Mouse (Mus musculus) embryo, embryonic 10.5 days (tissue): ENCODE results near the gene Snx3.

Experiments used
- DNase-seq: peaks from one replicate; pipeline ENCODE4 v3.0.0-alpha.2; 2015; ENCODE audit warnings: low spot score

Snx3 gene

DNA sequence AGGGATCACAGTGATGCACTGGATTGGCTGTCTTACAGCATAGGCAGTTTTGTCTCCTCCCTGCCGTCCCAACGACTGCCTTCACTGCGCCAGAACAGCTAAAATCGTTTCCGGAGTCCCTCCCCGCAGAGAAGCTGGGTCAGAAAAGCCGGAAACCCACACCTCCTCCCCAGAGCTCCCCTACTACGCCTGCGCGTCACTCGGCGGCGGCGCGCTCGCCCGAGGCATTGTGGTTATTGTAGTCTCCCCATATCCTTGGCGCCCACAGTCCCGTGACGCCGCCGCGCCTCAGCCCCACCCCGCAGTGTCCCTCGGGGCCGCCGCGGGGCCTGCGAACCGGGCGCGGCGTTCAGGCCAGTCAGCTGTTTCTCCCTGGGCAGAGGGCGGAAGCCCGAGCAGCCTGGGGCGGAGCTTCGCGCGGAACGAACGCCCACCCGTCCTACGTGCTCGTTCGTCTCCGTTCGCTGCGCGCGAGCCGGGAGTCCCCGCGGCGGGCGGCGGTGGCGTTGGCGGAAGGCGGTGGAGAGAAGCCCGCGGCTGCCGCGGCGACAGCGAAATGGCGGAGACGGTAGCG, at the start of gene Snx3:
Gene Snx3 (plus strand): TSS at position 256 of the 574 bp plus-strand sequence.
- DNase-seq = peak; percentile 96

- DNase-seq = no peak
These were observed 47.6 kb upstream of the Snx3 start for GRCm38 (mm10) chr10:42454266-42454665.

DNA sequence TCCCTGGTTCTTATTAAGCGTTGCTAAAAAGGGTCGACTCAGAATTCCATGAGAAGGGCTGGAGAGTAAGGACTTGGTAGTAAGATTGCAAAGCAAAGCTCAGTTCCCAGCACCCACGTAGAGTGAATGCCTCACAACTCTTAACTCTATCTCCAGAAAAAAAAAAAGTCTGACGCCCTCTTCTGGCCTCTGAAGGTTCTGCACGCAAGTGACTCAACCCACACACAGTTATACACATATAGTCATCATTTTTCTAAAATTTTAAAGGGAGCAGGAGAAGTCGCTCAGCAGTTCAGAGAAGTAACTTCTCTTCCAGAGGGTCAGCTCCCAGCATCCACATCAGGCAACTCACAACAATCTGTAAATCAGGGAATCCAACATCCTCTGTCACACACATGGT, 47.1 kb upstream of the Snx3 start:
- DNase-seq = no peak

- no peak for DNase-seq
These were observed 45.8 kb upstream of the Snx3 start for GRCm38 (mm10) chr10:42455981-42456380.

DNA sequence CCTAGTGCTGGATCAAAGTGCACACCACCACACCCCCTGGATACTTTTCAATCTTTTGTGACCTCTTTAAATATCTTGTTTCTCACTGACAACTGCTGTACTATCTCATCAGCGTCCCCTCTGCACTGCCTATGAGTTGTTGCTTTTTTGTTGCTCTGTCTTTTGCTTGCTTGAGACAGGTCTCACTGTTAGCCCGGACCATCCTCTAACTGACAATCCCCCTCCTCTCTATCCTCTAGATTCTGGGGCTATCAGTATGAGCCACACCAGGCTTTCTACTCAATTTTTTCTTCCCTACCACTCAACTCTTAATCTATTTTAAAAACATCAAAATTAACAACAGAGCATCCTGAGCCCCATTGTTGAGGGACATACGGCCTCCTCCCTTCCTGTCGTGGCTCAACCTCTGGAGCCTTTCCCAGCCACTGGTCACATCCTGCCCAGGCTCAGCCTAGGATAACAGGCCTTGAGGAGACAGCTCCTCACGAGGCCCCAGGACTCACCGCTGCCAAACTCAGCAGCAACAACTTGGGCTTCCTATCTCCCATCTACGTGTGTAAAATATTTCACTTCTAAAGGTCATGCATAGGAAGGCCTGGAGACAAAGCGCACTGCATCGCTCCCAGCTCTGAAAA, 44.2 kb upstream of the Snx3 start:
- no peak for DNase-seq

DNA sequence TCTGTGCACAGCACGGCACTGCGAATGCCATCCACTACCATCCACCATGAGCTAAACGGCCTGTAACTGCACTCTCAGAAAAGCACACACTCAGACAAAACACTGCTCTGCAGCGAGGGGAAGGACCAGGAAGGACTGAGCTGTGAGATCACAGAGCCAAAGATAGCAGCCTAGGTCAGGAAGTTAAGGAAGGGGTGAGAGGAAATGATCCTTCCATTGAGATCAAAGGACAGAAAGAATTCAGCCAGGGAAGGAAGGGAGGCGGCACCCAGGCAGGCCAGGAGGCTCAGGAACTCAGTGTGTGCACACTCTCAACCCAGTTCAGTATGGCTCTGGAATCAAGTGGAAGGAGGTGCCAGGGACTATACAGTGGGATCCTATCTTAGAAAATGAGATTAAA, 37.6 kb upstream of the Snx3 start:
- DNase-seq = peak; percentile 39

- DNase-seq = no peak
These were observed 37.0 kb upstream of the Snx3 start for GRCm38 (mm10) chr10:42464805-42465204.

DNA sequence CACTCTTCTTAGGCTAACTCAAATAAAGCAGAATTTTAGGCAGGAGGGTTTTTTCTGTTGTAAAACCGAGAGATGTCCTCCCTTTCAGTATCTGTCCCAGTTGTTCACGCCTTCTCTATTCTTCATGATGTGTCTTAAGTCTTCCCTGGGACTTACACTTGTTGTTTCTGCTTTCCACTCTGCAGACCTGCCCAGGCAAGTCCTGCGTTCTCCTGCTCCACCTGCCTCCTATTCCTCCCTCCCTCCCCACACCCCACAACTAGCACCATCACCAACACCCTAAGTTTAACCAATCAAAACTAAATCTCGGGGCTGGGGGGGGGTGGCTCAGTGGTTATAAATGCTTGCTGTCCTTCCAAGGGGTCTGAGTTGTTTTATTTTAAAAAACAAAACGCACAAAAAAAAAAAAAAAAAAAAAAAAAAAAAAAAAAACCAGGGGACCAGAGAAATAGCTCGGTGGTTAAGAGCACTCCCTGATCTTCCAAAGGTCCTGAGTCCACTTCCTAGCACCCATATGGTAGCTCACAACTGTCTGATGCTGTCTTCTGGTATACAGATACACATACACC, 26.8 kb upstream of the Snx3 start:
- no peak for DNase-seq

DNA sequence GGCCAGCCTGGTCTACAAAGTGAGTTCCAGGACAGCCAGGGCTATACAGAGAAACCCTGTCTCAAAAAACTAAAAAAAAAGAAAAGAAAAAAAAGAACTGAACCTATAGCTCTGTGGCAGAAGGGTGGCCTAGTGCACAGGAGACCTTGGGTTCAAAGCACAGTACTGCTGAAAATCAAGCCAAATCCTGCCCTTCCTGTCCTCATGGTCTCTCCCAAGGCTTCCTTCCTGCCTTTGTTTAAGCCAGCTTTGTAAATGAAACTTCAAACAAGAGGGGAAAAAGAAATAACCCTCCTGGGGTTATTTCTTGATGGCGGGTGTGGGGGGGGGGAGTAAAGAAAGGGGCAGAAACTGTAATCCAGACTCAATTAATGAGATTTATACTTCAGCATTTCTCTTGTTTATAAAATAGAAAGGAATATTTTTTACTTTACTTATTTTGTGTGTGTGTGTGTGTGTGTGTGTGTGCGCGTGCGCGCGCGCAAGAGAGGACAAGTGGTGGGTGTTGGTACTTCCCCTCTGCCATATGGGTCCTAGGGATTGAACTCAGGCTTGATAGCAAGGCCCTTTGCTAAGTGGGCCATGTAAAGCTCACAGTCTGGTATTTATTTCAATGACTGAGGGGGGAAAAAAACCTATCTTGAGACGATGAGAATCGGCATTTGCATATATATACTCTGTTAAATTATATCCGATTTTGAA, 24.9 kb upstream of the Snx3 start:
- no peak for DNase-seq

- DNase-seq = no peak
These were observed 24.1 kb upstream of the Snx3 start for GRCm38 (mm10) chr10:42477550-42478340.

DNA sequence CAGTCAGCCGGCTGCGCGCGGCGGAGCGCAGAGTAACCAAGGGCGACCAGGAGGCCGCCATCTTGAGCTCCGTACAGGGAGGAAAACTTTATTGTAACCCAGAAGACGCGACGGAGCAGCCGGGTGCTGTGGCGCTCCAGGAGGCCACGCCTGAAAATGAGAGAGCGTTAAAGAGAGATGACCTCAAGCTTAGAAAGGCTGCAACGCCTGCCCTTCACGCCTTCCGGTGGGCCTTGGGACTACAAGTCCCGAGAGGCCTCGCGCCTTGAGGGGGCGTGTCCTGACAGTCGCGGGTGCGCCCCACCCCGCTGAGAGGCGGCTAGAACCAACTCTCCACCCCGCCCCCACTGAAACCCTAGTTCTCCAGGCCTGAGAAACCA, 23.5 kb upstream of the Snx3 start, which contains the start of gene Afg1l:
Gene Afg1l (minus strand): TSS at position 225 of the 380 bp plus-strand sequence.
- peak; percentile 96 for DNase-seq

GRCm38 (mm10) chr10:42480719-42481118, 21.1 kb upstream of the Snx3 start:
- DNase-seq = no peak

DNA sequence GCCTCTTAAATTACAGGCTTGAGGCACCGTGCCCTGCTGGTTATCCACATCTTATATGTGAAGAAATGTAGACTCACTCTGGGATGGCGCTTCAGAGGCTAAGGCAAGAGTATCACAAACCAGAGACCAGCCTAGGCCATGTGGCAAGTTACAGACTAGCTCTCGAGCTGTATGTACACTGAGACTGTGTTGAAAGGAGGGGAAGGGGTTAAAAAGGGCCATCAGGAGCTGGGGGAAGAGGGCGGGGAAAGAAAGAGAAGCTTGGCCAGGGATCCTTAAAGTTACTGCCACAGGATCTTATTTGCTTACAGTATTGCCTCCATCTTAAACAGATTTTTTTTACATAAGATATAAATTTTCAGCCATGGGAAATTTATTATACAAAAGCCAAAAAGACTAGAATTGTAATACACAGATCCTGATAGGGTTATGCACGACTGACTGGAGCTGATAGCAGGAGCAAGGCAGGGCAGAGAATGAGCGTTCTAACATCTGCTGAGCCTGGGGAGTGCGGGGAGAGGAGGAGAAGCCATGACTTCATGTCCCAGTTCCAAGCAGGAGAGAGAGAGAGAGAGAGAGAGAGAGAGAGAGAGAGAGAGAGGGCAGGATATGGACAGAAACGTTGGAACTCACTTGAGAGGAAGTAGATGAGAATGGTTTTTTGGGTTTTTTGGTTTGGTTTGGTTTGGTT, 13.1 kb upstream of the Snx3 start:
- DNase-seq = peak; percentile 54

DNA sequence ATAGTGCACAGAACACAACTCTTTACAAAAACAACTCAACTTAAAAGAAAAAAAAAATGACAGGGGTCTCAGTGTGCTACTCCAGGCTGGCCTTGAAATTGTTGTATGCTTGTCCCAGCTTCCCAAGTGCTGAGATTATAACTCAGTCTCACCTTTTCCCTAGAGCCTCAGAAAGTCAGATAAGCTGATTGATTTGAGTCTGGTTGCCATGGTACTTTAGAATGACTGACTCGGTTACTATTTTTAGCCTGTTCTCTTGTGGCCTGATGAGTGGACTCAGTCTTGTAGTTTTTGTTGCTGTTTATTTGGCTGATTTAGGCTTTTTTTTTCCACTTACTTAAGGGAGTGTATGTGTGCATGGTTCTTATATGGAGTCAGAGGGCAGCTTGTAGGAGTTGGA, 10.7 kb upstream of the Snx3 start:
- DNase-seq = no peak

DNA sequence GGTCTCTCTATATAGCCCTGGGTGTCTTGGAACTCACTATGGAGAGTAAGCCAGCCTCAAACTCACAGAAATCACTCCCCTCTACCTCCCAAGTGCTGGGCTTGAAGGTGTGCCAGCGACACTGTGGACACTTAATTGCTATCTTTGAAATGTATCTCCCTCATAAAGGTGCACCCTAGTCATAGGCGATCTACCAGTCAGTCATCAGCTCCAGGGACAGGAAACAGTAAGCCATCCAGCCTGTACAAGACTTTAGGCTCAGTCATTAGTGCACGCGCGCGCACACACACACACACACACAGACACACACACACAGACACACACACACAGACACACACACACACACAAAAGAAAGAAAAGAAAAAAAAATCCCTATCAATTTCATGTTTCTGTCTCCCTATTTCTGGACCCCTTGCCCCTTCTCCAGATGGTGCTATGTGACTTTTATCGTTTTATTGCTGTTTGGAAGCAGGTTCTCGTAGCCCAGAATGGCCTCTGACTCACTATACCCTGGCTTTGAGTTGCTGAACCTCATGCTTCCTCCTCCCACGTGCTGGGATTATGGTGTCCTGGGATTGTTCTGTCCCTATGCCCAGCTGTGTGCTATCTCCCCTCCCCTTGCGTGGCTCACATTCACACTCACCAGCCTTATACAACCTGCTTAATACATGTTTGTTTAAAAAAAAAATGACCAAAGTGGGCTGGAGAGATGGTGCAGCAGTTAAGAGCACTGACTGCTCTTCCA, 9.6 kb upstream of the Snx3 start:
- DNase-seq = no peak

GRCm38 (mm10) chr10:42493000-42493399, 8.8 kb upstream of the Snx3 start:
- DNase-seq = no peak

DNA sequence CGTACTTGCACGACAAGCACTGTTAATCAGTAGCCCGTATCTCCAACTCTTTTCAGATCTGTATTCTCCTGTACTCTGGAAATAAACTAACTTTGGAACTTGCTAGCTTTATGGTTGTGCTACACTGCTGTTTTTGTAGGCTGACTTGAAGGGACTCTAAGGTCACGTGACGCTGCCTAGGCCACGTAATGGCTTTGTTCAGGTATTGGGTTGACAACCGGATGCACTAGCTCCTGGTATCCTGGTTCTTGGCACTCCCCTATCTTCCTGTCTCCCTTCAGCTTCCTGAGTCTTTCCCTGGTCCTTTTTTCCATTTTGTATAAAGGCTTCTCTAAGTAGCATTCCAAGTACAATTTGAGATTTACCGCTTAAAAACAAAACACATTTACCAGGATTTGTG, 1.2 kb upstream of the Snx3 start:
- DNase-seq = no peak

GRCm38 (mm10) chr10:42501161-42501560, 669 bp upstream of the Snx3 start:
- DNase-seq = no peak

GRCm38 (mm10) chr10:42502349-42503111, 700 bp downstream of the Snx3 start:
- DNase-seq = peak; percentile 51

- DNase-seq = no peak
These were observed 2.4 kb downstream of the Snx3 start for GRCm38 (mm10) chr10:42504096-42504710.
